Mouse (Mus musculus) layer of hippocampus, adult 2 months (tissue): Measurements from ENCODE around the gene Cmbl. TPM values are rescaled to one million over a fixed set of nuclear protein-coding genes. Genes with fewer than 3 reads are reported as not detected.
A peak's percentile ranks its signal among the peaks of the same experiment; 100 is the strongest.

Experiments
- DNase-seq, 2 experiments: peaks; one replicate each; pipeline ENCODE4 v3.0.0; 2022; ENCODE audit warnings: low spot score in 2 of 2
- H3K27ac ChIP-seq: fragments of 200-600 bp; 2 replicates; pipeline ENCODE4 v1.8.1; 2022
- H3K4me3 ChIP-seq: fragments of 200-600 bp; 2 replicates; pipeline ENCODE4 v1.8.1; 2022; ENCODE audit warnings: mild to moderate bottlenecking
- CTCF ChIP-seq: fragments of 200-600 bp; conservative IDR thresholded peaks from 2 replicates; pipeline ENCODE4 v1.8.1; 2022; ENCODE audit warnings: antibody characterized with exemption, mild to moderate bottlenecking, moderate library complexity
- total RNA-seq, 2 experiments: library from RNA; stranded (reverse); gene quantifications; 2 replicates each; pipeline ENCODE4 v1.2.3; 2021

Gene Cmbl
- total RNA-seq, 2 experiments from 2014 or later = 12.7 to 12.8 TPM

DNA sequence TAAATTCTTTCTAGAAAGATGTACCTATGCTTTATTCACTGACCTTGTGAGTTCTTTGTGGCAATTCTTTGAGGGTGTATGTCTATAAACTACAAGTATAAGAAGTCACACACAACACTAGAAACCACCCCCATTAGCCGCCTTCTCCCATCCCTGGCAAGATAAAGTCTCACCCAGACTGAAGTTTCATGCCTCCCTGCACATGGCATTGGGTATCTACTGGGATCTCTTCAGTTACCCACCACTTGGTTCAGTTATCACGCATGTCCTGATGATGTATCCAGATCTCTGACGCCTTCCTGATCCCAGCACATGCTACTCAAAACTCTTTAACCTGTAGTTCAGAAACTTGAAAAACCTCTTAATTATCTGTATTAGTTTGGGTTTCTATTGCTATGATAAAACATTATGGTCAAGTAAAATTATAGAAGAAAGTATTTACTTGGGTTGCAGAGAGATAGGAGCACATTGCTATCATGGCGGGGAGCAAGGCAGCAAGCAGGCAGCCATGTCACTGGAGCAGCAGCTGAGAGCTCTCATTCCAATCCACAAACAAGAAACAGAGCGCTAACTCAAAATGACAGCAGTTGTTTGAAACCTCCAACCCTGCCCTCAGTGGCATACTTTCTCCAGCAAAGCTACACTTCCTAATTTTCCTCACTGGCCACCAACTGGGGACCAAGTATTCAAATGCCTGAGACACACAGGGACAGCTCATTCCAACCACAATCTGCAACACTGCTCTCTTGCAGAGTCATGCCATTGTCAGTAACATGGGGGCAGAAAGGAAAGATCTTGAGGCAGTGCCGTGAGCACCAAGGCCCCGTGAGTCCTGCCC, 30.5 kb upstream of the Cmbl start:
- DNase-seq = no peak
- Histone ChIP-seq H3K4me3 (no peak overlapping the region), H3K27ac (peak overlapping the region; percentile 75; the same call in 1 of the 2 replicates)
- no peak for TF ChIP-seq CTCF

DNA sequence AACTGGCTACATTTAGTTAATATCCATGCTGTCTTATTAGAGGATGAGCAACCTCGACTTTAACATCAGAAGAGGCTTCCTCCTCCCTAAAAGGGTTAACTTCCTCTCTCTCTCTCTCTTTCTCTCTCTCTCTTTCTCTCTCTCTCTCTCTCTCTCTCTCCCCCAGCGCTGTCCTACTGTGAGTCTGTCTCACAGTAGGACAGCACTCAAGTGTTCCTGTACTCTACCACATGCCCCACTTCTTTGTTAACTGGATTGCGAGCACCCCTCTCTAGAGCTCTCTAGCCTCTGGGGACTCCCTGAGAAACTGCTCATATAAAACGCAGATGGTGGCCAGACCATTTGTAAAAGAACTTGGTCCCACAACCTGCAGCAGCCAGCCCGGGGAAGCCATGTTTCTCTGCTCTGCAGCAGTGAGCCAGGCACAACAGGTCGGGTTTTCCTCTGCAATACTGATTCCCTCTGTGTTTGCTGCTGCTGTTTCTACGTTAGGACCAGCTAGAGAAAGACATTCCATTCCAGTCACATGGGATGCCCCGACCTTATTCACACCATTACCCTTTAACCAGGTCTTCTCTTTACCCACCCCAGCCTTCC, 29.8 kb upstream of the Cmbl start:
- TF ChIP-seq CTCF = no peak
- Histone ChIP-seq H3K4me3 (no peak overlapping the region), H3K27ac (peak overlapping the region; percentile 75)
- DNase-seq = no peak

GRCm38 (mm10) chr15:31536051-31536737, 29.0 kb upstream of the Cmbl start:
- peak; percentile 56 to 73 for DNase-seq
- Histone ChIP-seq H3K27ac (peak overlapping the region; percentile 75), H3K4me3 (peak overlapping the region; percentile 1; the same call in 1 of the 2 replicates)
- no peak for TF ChIP-seq CTCF

DNA sequence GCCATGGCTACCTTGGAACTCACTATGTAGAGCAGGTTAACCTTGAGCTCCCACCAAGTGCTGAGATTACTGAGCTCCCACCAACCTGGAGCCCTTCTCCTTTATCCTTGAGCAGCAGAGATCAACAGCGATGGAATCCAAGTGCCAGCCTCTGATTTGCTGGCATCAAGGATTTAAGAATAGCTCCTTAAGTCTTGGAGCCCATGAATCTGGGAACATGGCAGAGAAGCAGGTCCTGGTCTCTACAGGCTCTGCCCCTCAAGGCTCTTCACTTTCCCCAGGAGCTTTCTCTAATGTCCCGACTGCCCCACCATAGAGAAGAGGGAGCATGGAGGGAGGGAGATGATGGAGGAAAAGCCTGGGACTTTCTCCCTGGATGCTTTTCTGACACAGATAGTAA, 27.5 kb upstream of the Cmbl start:
- Histone ChIP-seq H3K4me3 (no peak overlapping the region), H3K27ac (no peak overlapping the region)
- no peak for DNase-seq
- no peak for TF ChIP-seq CTCF

DNA sequence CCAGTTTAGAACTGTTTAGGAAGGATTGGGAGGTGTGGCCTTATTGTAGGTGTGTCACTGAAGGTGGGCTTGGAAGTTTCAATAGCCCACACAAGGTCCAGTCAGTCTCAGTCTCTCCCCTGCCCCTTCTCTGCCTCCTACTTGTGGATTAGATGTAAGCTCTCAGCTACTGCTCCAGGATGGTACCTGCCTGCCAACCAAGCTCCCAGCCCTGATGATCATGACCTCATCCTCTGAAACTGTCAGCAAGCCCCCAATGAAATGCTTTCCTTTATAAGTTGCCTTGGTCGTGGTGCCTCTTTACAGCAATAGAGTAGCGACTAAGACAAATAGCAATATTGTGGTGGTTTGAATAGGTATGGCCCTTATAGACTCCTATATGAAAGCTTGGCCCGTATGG, 26.8 kb upstream of the Cmbl start:
- Histone ChIP-seq H3K27ac (no peak overlapping the region), H3K4me3 (no peak overlapping the region)
- DNase-seq = no peak
- no peak for TF ChIP-seq CTCF

GRCm38 (mm10) chr15:31539643-31540512, 25.3 kb upstream of the Cmbl start:
- no peak overlapping the region for H3K4me3 ChIP-seq
- H3K27ac ChIP-seq = 0 out of 2 replicates have a peak overlapping the region, but pooled peaks have one; percentile 18
- no peak for TF ChIP-seq CTCF
- no peak for DNase-seq

DNA sequence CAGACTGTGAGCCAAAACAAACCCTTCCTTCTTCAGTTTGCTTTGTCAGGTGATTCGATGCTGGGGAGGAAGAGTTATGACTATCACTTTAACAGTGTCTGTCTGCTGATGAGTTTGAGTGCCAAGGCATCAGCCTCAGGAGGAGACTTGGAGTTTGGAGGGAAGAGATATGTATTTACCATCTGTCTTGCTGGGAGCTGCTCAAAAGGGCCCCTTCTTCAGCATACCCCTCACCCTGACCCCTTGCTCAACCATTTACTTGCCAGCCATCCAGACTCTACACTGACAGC, 24.7 kb upstream of the Cmbl start:
- TF ChIP-seq CTCF = no peak
- H3K4me3 ChIP-seq = no peak overlapping the region
- no peak overlapping the region for H3K27ac ChIP-seq
- no peak for DNase-seq

GRCm38 (mm10) chr15:31542013-31542958, 22.9 kb upstream of the Cmbl start:
- H3K27ac ChIP-seq = peak overlapping the region; percentile 8; the same call in 1 of the 2 replicates
- DNase-seq = no peak
- no peak for TF ChIP-seq CTCF
- no peak overlapping the region for H3K4me3 ChIP-seq

DNA sequence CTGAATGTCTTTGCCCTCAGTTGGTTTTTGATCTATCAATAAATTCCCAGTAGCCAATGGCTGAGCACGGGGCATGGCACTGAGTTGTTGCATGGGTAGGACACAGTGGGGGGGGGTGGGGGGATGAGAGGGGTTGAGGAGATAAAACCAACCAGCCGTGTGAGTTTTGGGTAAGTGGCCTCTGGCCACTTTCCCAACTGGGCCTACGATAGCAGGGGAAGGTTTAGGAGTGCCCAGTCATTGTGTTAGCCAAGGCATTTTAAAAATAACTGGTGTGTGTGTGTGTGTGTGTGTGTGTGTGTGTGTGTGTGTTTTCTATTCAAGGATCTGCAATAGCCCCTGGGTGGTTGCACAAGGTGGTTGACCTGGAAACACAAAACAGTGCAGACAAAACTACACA, 21.9 kb upstream of the Cmbl start:
- Histone ChIP-seq H3K27ac (no peak overlapping the region), H3K4me3 (no peak overlapping the region)
- no peak for TF ChIP-seq CTCF
- DNase-seq = no peak

DNA sequence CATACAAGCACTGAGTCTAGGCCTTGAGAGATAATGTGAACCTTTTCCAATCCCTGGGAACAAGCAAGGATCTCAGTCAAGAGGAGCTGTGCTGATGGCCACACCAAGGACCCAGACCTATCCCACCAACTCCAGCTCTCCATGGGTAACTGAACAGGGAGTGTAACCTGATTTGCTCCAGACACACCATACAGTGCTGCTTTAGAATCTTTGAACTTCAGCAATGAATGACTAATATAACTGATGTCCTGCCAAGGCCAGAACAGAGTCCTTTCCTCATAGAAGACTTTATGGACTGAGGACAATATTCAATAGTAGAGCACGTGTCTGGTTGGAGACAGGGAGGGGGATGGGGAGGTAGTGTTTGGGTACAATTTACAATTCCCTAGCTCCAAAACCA, 20.1 kb upstream of the Cmbl start:
- TF ChIP-seq CTCF = no peak
- DNase-seq = no peak
- Histone ChIP-seq H3K4me3 (no peak overlapping the region), H3K27ac (no peak overlapping the region)

DNA sequence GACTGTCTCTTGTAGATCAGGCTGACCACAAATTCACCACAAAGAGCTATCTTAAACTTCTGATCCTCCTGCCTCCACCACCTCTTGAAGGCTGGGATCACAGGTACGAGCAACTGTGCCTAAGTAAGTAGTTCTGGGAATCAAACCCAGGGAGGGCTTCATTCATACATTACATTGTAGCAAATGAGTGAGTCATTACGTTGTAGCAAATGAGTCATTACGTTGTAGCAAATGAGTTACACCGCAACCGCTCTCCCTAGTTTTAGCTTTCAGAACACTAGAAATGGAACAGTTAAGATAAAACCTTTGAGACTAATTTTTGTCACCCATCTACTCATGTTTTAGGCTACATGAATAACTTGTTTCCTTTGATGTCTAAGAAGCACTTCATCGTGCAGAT, 18.9 kb upstream of the Cmbl start:
- DNase-seq = no peak

DNA sequence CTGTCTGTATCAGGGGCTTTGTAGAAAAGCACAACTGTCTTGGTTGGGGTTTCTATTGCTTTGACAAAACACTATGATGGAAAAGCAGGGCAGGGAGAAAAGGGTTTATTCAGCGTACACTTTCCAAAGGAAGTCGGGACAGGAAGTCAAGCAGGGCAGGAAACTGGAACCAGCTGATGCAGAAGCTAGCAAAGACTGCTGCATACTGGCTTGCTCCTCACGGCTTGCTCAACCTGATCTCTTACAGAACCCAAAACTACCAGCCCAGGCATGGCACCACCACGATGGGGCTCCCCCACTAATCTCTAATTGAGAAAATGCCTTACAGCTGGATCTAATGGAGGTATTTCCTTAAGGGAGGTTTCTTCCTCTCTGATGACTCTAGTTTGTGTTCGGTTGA, 17.8 kb upstream of the Cmbl start:
- H3K27ac ChIP-seq = no peak overlapping the region
- no peak for DNase-seq
- H3K4me3 ChIP-seq = no peak overlapping the region
- no peak for TF ChIP-seq CTCF

More for the DNA sequence above, 18.9 kb upstream of the Cmbl start:
- TF ChIP-seq CTCF = no peak
- no peak overlapping the region for H3K4me3 ChIP-seq
- H3K27ac ChIP-seq = no peak overlapping the region
